ENCODE assay signal across 8 mouse cellular contexts in the genomic region with DNA sequence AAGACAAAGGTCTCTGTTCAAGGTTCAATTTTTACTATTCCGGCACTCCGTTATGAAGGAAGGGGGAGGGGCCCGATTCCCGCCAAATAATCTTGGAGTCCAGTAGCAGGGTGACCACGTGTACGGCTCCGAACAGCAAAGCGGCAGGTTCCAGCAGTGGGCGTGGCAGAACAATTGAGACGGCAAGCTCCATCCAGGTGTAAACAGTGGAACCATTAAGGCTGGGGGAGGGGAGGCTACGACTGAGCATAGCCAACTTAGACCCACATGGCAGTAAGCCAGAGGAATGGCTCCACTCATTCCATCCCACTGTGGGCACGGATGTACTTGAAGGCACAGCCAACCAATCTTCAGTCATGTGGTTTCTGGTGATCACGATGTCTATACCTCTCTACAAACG. TPM values are rescaled to one million over a fixed set of nuclear protein-coding genes. Genes with fewer than 3 reads are reported as not detected.
"Had no signal": no experiment of that assay in that cellular context is flagged by ENCODE, and none has a peak within 500 bp of the region (broad histone marks: within the 10 kb centered on the region; RNA-seq: fewer than 3 reads in every experiment).

No protein-coding gene starts in this region.

RNA-seq across cellular contexts. Expression of a gene that starts 7.7 kb away (rescaled TPM):
- total RNA-seq: megakaryocyte, adult 5-6 weeks had no signal

RNA-seq across cellular contexts. Expression of a gene that starts 43.3 kb away (rescaled TPM):
- polyA plus RNA-seq: lung, embryonic 14.5 days; midbrain, embryonic 16.5 days; neural tube, embryonic 11.5 days; neural tube, embryonic 13.5 days; neural tube, embryonic 15.5 days; small intestine, adult 2 months; thymus, adult 2 months had no signal
